Mouse (Mus musculus) limb, embryonic 15.5 days (tissue): ENCODE data around the gene Pzp. TPM values are rescaled to one million over a fixed set of nuclear protein-coding genes. Genes with fewer than 3 reads are reported as not detected.

Experiments used
- ATAC-seq: fragments of 200-750 bp; cut with Nextera tagmentation; 2 replicates; pipeline ENCODE4 v1.8.0; 2017; ENCODE audit warnings: low read depth, moderate TSS enrichment; ENCODE audit not compliant: insufficient number of reproducible peaks, low FRiP score, low TSS enrichment
- H3K27ac ChIP-seq: fragments of 300-500 bp; sonication (generic); 2 replicates; pipeline ENCODE4 v1.5.1; 2015; ENCODE audit warnings: moderate library complexity, mild to moderate bottlenecking, inconsistent platforms
- H3K27me3 ChIP-seq: fragments of 300-500 bp; sonication (generic); 2 replicates; pipeline ENCODE4 v1.6.1; 2015; ENCODE audit warnings: inconsistent platforms
- H3K36me3 ChIP-seq: fragments of 300-500 bp; sonication (generic); 2 replicates; pipeline ENCODE4 v1.6.1; 2015; ENCODE audit warnings: inconsistent platforms
- H3K4me1 ChIP-seq: fragments of 300-500 bp; sonication (generic); 2 replicates; pipeline ENCODE4 v1.6.1; 2015; ENCODE audit warnings: inconsistent platforms
- H3K4me2 ChIP-seq: fragments of 300-500 bp; sonication (generic); 2 replicates; pipeline ENCODE4 v1.6.1; 2015; ENCODE audit warnings: mild to moderate bottlenecking, inconsistent platforms
- H3K4me3 ChIP-seq: fragments of 300-500 bp; sonication (generic); 2 replicates; pipeline ENCODE4 v1.5.1; 2015; ENCODE audit warnings: mild to moderate bottlenecking, inconsistent platforms
- H3K9ac ChIP-seq: fragments of 300-500 bp; sonication (generic); 2 replicates; pipeline ENCODE4 v1.6.1; 2015; ENCODE audit warnings: inconsistent platforms
- H3K9me3 ChIP-seq: fragments of 300-500 bp; sonication (generic); 2 replicates; pipeline ENCODE4 v1.6.1; 2016; ENCODE audit warnings: inconsistent platforms
- WGBS: fragments of 180-500 bp; shearing (Covaris S2); methylation state at CpG from one replicate; pipeline ENCODE4 v1.1.7; 2015; 5-methylcytosine and 5-hydroxymethylcytosine counted together
- polyA plus RNA-seq: library from polyadenylated mRNA; unstranded; fragments of >200 nt; fragmentation: Nextera tagmentation; extraction: Ambion mirVana; gene quantifications from 2 replicates; pipeline ENCODE4 v1.2.1, GENCODE M21; 2015

The Pzp gene
- polyA plus RNA-seq, 1 experiment from 2014 or later, result 1.2 TPM

DNA sequence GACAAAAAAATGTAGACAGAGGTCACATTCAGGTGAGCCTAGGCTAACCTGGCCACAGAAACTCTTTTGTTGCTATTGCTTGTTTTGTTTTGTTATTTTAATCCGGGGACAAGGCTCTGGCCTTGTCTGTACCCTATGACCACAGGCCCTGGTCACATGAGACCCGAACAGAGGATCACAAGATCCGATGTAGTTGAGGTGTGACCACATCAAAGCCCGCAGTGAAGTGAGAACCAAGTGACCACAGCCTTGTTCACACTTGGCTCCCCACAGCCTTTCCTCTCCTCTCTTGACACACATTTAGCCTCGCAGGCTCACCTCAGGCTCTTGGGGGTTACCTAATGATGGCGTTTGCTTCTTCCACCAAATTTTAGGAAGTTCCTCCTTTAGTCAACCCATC is 52.4 kb downstream of the Pzp start:
- H3K9me3 ChIP-seq, result no peaks in the 10 kb centered on the region
- ATAC-seq, result no peak
- WGBS, result 84% methylated on average over 6 of the region's 6 CpGs
- H3K4me1 ChIP-seq, result no peaks in the 10 kb centered on the region
- no peak overlapping the region for H3K27ac ChIP-seq
- H3K36me3 ChIP-seq, result no peaks in the 10 kb centered on the region
- H3K4me3 ChIP-seq, result no peak overlapping the region
- H3K27me3 ChIP-seq, result no peaks in the 10 kb centered on the region
- no peak overlapping the region for H3K9ac ChIP-seq
- H3K4me2 ChIP-seq, result no peak overlapping the region

DNA sequence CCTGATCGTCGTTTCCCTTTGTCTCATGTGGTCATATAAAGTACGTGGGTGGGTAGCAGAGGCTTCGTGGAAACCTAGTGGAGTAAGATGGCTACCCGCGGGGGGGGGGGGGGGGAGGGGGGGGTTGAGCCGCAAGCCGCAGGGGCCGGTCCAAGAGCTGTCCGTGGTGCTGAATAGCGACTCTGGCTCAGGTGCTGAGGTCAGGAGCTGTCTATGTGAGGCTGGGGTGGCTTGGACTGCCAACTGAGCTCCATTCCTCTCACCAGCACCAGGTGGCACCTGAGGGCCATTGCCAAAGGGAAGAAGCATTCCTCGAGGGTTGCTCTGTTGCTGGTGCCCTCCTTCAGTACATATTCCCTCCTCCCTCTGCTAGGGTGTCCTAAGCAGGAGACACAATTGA is 57.1 kb downstream of the Pzp start:
- no peaks in the 10 kb centered on the region for H3K27me3 ChIP-seq
- no peak for ATAC-seq
- H3K4me3 ChIP-seq, result no peak overlapping the region
- no peaks in the 10 kb centered on the region for H3K36me3 ChIP-seq
- H3K4me1 ChIP-seq, result no peaks in the 10 kb centered on the region
- no peak overlapping the region for H3K27ac ChIP-seq
- no peak overlapping the region for H3K4me2 ChIP-seq
- H3K9me3 ChIP-seq, result no peaks in the 10 kb centered on the region
- H3K9ac ChIP-seq, result no peak overlapping the region
- WGBS, result 7% methylated on average over 11 of the region's 12 CpGs

DNA sequence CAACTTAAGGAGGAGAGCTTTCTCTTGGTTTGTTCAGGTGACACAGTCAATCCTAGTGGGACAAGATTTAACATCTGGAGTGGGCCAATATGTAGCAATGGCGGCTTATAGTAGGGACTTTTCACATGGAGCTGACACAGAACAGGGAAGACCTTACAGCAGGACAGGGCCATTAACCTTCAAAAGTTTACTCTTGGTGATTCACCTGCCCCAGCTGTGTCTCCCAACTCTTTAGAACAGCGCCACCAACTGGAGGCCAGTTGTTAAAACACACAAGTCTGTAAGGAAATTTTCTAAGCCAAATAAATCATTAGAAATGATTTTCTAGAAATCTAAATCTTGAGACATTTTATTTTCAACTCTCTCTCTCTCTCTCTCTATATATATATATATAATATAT is 59.2 kb downstream of the Pzp start:
- no peaks in the 10 kb centered on the region for H3K9me3 ChIP-seq
- WGBS, result 46% methylated on average over 2 of the region's 2 CpGs
- ATAC-seq, result no peak
- H3K4me2 ChIP-seq, result no peak overlapping the region
- no peaks in the 10 kb centered on the region for H3K36me3 ChIP-seq
- H3K4me3 ChIP-seq, result no peak overlapping the region
- H3K27me3 ChIP-seq, result no peaks in the 10 kb centered on the region
- H3K27ac ChIP-seq, result no peak overlapping the region
- no peak overlapping the region for H3K9ac ChIP-seq
- no peaks in the 10 kb centered on the region for H3K4me1 ChIP-seq

DNA sequence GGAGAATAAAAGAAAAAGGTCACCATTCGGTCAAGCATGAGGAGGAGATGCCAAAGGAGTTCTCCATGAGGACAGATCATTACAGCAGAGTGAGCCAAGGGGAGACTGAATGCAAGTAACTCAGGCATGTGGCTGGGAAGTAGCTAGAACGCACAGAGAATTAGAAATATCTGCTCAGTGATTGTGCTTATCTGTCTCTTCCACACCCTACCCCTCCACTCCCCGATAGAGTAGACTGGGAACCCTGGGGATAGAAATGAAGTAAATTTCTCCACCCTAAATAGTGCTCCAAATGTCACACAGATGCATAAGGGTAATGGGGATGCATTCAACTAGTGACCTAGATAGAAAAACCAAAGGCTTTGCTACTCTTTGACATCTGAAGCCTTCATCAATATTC is 60.0 kb downstream of the Pzp start:
- H3K27me3 ChIP-seq, result no peaks in the 10 kb centered on the region
- no peak overlapping the region for H3K4me2 ChIP-seq
- H3K9ac ChIP-seq, result no peak overlapping the region
- no peaks in the 10 kb centered on the region for H3K4me1 ChIP-seq
- ATAC-seq, result no peak
- H3K9me3 ChIP-seq, result no peaks in the 10 kb centered on the region
- H3K4me3 ChIP-seq, result no peak overlapping the region
- 76% methylated on average over 3 of the region's 3 CpGs for WGBS
- H3K36me3 ChIP-seq, result no peaks in the 10 kb centered on the region
- no peak overlapping the region for H3K27ac ChIP-seq

DNA sequence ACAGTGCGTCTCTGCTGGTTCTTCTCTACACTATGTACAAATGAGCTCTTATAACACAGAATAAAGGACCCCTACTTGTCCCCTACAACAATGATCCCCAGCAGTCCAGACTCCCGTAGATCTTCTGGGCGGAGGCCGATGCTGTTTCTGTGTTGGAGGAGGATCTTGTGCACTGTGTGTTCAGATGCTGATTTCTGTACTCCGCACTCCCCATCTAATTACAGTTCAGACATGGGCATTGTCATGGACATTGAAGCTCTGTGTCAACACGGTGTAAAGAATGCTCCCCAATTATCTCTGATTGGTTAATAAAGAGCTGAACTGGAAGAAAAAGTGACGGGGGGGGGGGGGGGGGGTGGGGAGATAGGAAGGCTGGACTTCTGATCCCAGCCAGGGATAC is 60.5 kb downstream of the Pzp start:
- H3K9ac ChIP-seq, result no peak overlapping the region
- H3K4me1 ChIP-seq, result no peaks in the 10 kb centered on the region
- H3K4me2 ChIP-seq, result no peak overlapping the region
- no peak overlapping the region for H3K4me3 ChIP-seq
- no peak overlapping the region for H3K27ac ChIP-seq
- H3K9me3 ChIP-seq, result no peaks in the 10 kb centered on the region
- 64% methylated on average over 7 of the region's 7 CpGs for WGBS
- no peaks in the 10 kb centered on the region for H3K36me3 ChIP-seq
- ATAC-seq, result no peak
- no peaks in the 10 kb centered on the region for H3K27me3 ChIP-seq

DNA sequence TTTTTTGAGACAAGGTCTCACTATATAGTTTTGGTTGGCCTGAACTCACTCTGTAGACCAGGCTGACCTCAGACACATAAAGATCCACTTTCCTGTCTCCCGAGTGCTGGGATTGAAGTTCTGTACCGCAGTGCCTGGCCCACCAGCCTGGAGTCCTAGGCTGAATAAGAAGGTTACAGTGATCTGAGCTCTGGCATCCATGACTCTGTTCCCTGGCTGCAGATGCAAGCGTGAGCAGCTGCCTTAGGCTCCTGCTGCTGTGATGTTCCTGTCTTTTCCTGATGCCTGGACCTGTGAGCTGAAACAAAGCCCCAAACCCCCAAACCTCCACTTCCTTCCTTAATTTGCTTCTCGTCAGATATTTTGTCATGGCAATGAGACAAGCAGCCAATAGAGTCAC is 61.5 kb downstream of the Pzp start:
- Histone ChIP-seq H3K4me3 (no peak overlapping the region), H3K4me2 (no peak overlapping the region), H3K36me3 (no peaks in the 10 kb centered on the region), H3K9ac (no peak overlapping the region), H3K27me3 (no peaks in the 10 kb centered on the region), H3K9me3 (no peaks in the 10 kb centered on the region), H3K4me1 (no peaks in the 10 kb centered on the region), H3K27ac (no peak overlapping the region)
- 73% methylated on average over 4 of the region's 4 CpGs for WGBS
- no peak for ATAC-seq

DNA sequence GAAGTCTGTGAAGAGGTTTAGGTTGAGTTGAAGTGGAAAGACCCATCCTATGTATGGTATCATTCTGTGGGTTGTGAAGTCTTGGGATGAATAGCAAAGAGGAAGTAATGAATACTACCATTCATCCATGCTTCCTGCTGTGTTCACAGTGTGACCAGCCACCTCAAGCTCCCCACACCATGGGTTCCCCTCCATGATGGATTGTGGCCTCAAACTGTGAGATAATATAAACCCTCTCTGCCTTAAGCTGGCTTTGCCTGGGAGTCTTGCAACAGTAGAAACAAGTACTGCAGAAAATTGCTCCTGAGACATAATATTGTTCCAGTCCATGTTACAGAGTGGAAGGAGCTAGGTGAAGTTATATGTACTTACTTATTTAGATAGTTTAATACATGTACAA is 64.9 kb downstream of the Pzp start:
- no peaks in the 10 kb centered on the region for H3K27me3 ChIP-seq
- no peak overlapping the region for H3K27ac ChIP-seq
- H3K9me3 ChIP-seq, result no peaks in the 10 kb centered on the region
- ATAC-seq, result no peak
- no peaks in the 10 kb centered on the region for H3K36me3 ChIP-seq
- H3K4me2 ChIP-seq, result no peak overlapping the region
- H3K4me3 ChIP-seq, result no peak overlapping the region
- H3K9ac ChIP-seq, result no peak overlapping the region
- no peaks in the 10 kb centered on the region for H3K4me1 ChIP-seq

DNA sequence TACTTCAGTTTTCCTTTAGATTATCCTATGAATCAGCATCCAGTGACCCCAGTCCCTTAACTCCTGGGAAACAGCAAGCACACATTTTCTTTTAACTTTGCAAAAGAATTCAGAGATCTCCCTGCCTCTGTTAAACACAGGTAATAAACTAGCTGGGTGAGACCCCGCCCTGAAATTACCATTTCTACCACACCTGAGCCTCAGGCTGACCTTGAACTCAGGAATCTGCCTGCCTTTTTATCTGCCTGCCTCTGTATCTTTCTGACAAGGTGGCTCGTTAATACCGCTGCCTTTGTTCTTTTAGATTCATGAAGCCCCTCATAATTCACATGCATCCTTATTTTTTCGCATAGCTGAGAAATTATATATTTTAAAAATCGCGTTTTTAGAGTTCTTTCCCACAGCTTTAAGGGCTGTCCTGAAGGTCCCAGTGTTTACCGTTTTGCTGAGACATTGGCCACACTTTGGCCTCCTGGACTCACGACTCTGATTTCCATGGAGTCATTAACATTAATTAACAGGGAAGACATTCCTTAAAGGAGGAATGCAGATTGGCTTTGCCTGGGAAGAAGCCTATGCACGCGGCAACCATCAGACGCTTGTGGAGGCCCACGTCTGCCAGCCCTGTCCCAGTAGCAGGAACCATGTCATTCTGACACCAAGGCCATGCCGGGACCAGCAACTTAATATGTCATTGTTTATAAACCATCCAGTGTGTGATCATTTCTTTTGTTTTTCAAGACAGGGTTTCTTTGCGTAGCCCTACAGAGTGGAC is 65.6 kb downstream of the Pzp start:
- no peak for ATAC-seq
- Histone ChIP-seq H3K4me3 (no peak overlapping the region), H3K9me3 (no peaks in the 10 kb centered on the region), H3K36me3 (no peaks in the 10 kb centered on the region), H3K4me1 (no peaks in the 10 kb centered on the region), H3K27me3 (no peaks in the 10 kb centered on the region), H3K27ac (no peak overlapping the region), H3K9ac (no peak overlapping the region), H3K4me2 (no peak overlapping the region)
- WGBS, result 77% methylated on average over 14 of the region's 14 CpGs

DNA sequence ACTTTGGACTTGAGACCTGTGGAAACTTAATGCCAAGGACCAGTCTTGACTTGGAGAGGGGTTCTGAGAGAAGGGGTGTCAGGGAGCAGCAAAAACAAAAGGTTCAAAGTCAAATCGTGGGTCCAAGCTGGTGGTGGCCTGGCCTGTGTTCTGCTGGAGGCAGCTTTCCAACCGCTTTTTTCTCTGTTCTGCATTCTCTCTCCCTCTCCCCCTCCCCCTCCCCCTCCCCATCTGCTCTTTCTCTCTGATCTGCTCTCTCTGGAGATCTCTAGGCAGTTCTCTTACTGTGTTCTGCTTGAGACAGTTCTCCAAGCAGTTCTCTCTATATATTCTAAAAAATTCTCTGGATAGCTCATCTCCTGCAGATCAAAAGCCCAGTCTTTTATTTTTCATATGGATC is 66.2 kb downstream of the Pzp start:
- Histone ChIP-seq H3K9me3 (no peaks in the 10 kb centered on the region), H3K36me3 (no peaks in the 10 kb centered on the region), H3K27ac (no peak overlapping the region), H3K27me3 (no peaks in the 10 kb centered on the region), H3K4me1 (no peaks in the 10 kb centered on the region), H3K4me3 (no peak overlapping the region), H3K9ac (no peak overlapping the region), H3K4me2 (no peak overlapping the region)
- 30% methylated on average over 2 of the region's 2 CpGs for WGBS
- ATAC-seq, result no peak

DNA sequence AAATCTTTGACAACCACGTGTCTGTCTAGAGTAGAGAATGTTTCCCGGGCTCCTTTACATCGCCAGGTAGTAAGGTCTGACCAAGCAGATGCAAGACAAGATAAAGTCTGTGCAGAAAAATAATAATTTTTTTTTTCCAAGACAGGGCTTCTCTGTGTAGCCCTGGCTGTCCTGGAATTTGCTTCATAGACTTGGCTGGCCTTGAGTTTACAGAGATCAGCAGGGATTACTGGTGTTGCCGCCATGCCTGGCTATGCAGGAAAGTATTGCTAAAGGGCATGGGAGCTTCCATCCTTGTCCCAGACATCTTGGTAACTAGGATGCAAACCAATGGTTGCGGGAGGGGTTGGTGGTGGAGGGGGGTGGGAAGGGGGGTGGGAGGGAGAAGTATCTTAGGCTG is 69.3 kb downstream of the Pzp start:
- no peaks in the 10 kb centered on the region for H3K9me3 ChIP-seq
- no peak overlapping the region for H3K4me3 ChIP-seq
- H3K4me1 ChIP-seq, result no peaks in the 10 kb centered on the region; the same call in 1 of the 2 replicates
- ATAC-seq, result no peak
- H3K27me3 ChIP-seq, result no peaks in the 10 kb centered on the region
- H3K4me2 ChIP-seq, result no peak overlapping the region
- 76% methylated on average over 5 of the region's 5 CpGs for WGBS
- no peak overlapping the region for H3K9ac ChIP-seq
- no peak overlapping the region for H3K27ac ChIP-seq
- no peaks in the 10 kb centered on the region for H3K36me3 ChIP-seq

DNA sequence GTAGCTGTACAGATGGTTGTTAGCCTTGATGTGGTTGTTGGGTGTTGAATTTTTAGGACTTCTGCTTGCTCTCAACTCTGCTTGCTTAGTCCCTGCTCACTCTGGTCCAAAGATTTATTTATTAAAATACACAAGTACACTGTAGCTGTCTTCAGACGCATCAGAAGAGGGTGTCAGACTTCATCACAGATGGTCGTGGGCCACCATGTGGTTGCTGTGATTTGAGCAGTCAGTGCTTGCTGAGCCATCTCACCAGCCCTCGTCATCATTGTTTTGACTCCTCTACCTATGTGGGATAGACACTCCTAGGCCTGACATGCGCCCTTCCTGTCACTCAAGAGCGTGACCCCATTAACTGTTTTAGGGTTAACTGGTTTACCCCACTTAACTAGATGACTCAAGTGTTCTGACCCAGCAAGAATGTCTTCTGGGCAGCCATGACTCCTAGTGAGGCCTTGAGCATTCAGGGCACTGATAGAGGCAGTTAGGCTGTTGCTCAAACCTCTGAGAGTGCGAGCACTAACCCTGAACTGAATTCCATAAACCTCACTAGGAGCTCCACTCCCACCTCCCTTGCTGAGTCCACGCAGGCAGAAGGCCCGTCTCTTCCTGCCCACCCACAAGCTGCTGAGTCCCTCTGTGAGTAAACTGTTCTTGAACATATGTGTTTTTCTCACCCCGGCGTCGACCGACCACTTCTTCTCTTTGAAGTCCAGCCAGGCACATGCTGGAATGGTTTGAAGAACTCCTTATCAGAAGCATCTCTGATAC is 70.5 kb downstream of the Pzp start:
- no peak overlapping the region for H3K4me3 ChIP-seq
- H3K9ac ChIP-seq, result no peak overlapping the region
- H3K4me2 ChIP-seq, result no peak overlapping the region
- WGBS, result 62% methylated on average over 12 of the region's 12 CpGs
- no peaks in the 10 kb centered on the region for H3K27me3 ChIP-seq
- no peak for ATAC-seq
- no peaks in the 10 kb centered on the region for H3K9me3 ChIP-seq
- H3K4me1 ChIP-seq, result no peaks in the 10 kb centered on the region; the same call in 1 of the 2 replicates
- no peak overlapping the region for H3K27ac ChIP-seq
- no peaks in the 10 kb centered on the region for H3K36me3 ChIP-seq

DNA sequence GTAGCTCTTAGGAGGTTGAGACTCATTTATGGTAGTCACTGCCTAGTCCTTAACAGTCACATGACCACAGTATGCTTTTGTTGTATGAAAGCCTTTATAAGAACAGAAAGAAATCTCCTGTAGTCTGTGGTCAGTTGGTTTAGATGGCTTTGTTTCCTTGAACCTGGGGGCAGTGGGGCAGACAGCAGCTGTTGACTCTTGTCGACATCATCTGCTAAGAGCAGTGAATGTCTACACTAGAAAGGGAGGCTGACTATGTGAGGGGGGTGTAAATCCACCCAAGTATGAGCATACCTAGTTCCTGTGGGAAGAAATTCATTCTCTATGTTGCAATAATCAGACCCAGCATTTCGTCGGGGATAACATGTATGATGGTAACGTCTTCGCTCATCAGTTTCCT is 79.5 kb downstream of the Pzp start:
- Histone ChIP-seq H3K36me3 (no peaks in the 10 kb centered on the region), H3K27ac (no peak overlapping the region), H3K4me1 (peaks cover 2% of the 10 kb centered on the region; the same call in 1 of the 2 replicates), H3K27me3 (no peaks in the 10 kb centered on the region), H3K4me3 (no peak overlapping the region), H3K9me3 (no peaks in the 10 kb centered on the region), H3K4me2 (no peak overlapping the region), H3K9ac (no peak overlapping the region)
- ATAC-seq, result no peak
- 93% methylated on average over 5 of the region's 5 CpGs for WGBS
